Mouse (Mus musculus) kidney, postnatal 0 days (tissue): ENCODE measurements at regions not wholly inside any gene's neighbourhood (a gene's known extent, or its start where the extent isn't known, plus 50 kb on each side); places are given as distances from the start of the nearest gene placed in this dataset.

Experiments used
- ATAC-seq: fragments of 200-750 bp; cut with Nextera tagmentation; replicated peaks from 2 replicates; pipeline ENCODE4 v1.8.0; 2017; ENCODE audit warnings: low read depth, moderate number of reproducible peaks, moderate TSS enrichment, moderate library complexity; ENCODE audit not compliant: low FRiP score
- DNase-seq: peaks from one replicate; pipeline ENCODE4 v3.0.0-alpha.2; 2016; ENCODE audit warnings: low spot score
- H3K27ac ChIP-seq: fragments of 300-500 bp; sonication (generic); 2 replicates; pipeline ENCODE4 v1.5.1; 2014; ENCODE audit warnings: mild to moderate bottlenecking
- H3K27me3 ChIP-seq: fragments of 300-500 bp; sonication (generic); 2 replicates; pipeline ENCODE4 v1.6.1; 2014; ENCODE audit warnings: low read length, mixed read lengths; ENCODE audit not compliant: insufficient read depth
- H3K36me3 ChIP-seq: fragments of 300-500 bp; sonication (generic); 2 replicates; pipeline ENCODE4 v1.6.1; 2014; ENCODE audit warnings: low read length, mixed read lengths; ENCODE audit not compliant: insufficient read depth
- H3K4me1 ChIP-seq: fragments of 300-500 bp; sonication (generic); replicated peaks from 2 replicates; pipeline ENCODE4 v1.6.1; 2014; ENCODE audit warnings: antibody characterized with exemption, low read length, mixed read lengths; ENCODE audit not compliant: insufficient read depth
- H3K4me2 ChIP-seq: fragments of 300-500 bp; sonication (generic); 2 replicates; pipeline ENCODE4 v1.6.1; 2014; ENCODE audit warnings: mild to moderate bottlenecking, low read length, moderate library complexity, mixed read lengths
- H3K4me3 ChIP-seq: fragments of 300-500 bp; sonication (generic); replicated peaks from 2 replicates; pipeline ENCODE4 v1.5.1; 2014; ENCODE audit warnings: low read depth, low read length
- H3K9ac ChIP-seq: fragments of 300-500 bp; sonication (generic); 2 replicates; pipeline ENCODE4 v1.6.1; 2014; ENCODE audit warnings: low read depth, low read length
- H3K9me3 ChIP-seq: fragments of 300-500 bp; sonication (generic); replicated peaks from 2 replicates; pipeline ENCODE4 v1.6.1; 2016; ENCODE audit warnings: low read length, inconsistent platforms, mixed read lengths
- CTCF ChIP-seq: IDR thresholded peaks from 2 replicates; pipeline ENCODE4 v1.5.1; 2016; ENCODE audit warnings: antibody characterized with exemption, low read depth, mild to moderate bottlenecking, moderate library complexity
- WGBS: fragments of 180-500 bp; shearing (Covaris S2); extraction: QIAGEN DNeasy Blood & Tissue Kit; methylation state at CpG from one replicate; pipeline ENCODE4 v1.1.7; 2014; 5-methylcytosine and 5-hydroxymethylcytosine counted together

GRCm38 (mm10) chr4:81925611-81926010 lies 483.0 kb upstream of the Mpdz start:
- H3K4me1 ChIP-seq, result no peaks in the 10 kb centered on the region
- H3K4me3 ChIP-seq, result no peak overlapping the region
- no peak for TF ChIP-seq CTCF
- H3K9me3 ChIP-seq, result no peaks in the 10 kb centered on the region
- no peak overlapping the region for H3K9ac ChIP-seq
- no peaks in the 10 kb centered on the region for H3K27me3 ChIP-seq
- WGBS, result 51% methylated on average over 2 of the region's 2 CpGs
- DNase-seq (no peak), ATAC-seq (no peak)
- H3K27ac ChIP-seq, result no peak overlapping the region
- H3K4me2 ChIP-seq, result no peak overlapping the region
- no peaks in the 10 kb centered on the region for H3K36me3 ChIP-seq

GRCm38 (mm10) chr4:81924120-81924519 lies 481.5 kb upstream of the Mpdz start:
- Histone ChIP-seq H3K4me1 (no peaks in the 10 kb centered on the region), H3K9me3 (no peaks in the 10 kb centered on the region), H3K4me3 (no peak overlapping the region), H3K36me3 (no peaks in the 10 kb centered on the region), H3K27ac (no peak overlapping the region), H3K27me3 (no peaks in the 10 kb centered on the region), H3K4me2 (no peak overlapping the region), H3K9ac (no peak overlapping the region)
- 90% methylated on average over 1 of the region's 1 CpGs for WGBS
- ATAC-seq (no peak), DNase-seq (no peak)
- peak; percentile 38; the same call in 1 of the 2 replicates for TF ChIP-seq CTCF

GRCm38 (mm10) chr4:81922876-81923275 lies 480.3 kb upstream of the Mpdz start:
- Histone ChIP-seq H3K27ac (no peak overlapping the region), H3K4me2 (no peak overlapping the region), H3K27me3 (no peaks in the 10 kb centered on the region), H3K4me1 (no peaks in the 10 kb centered on the region), H3K9ac (no peak overlapping the region), H3K36me3 (no peaks in the 10 kb centered on the region), H3K9me3 (no peaks in the 10 kb centered on the region), H3K4me3 (no peak overlapping the region)
- no peak for ATAC-seq
- TF ChIP-seq CTCF, result no peak
- 72% methylated on average over 3 of the region's 3 CpGs for WGBS
- DNase-seq, result no peak

- no peak overlapping the region for H3K4me2 ChIP-seq
- H3K4me3 ChIP-seq, result no peak overlapping the region
- 88% methylated on average over 2 of the region's 2 CpGs for WGBS
- no peaks in the 10 kb centered on the region for H3K27me3 ChIP-seq
- no peak overlapping the region for H3K27ac ChIP-seq
- no peak overlapping the region for H3K9ac ChIP-seq
- no peak for DNase-seq
- no peaks in the 10 kb centered on the region for H3K4me1 ChIP-seq
- H3K9me3 ChIP-seq, result no peaks in the 10 kb centered on the region
- H3K36me3 ChIP-seq, result no peaks in the 10 kb centered on the region
- TF ChIP-seq CTCF, result no peak
- ATAC-seq, result no peak
These were observed 472.4 kb upstream of the Mpdz start for GRCm38 (mm10) chr4:81914971-81915370.

- 53% methylated on average over 10 of the region's 10 CpGs for WGBS
- Histone ChIP-seq H3K4me2 (no peak overlapping the region), H3K4me3 (no peak overlapping the region), H3K9ac (no peak overlapping the region), H3K9me3 (no peaks in the 10 kb centered on the region), H3K36me3 (no peaks in the 10 kb centered on the region), H3K4me1 (no peaks in the 10 kb centered on the region), H3K27me3 (no peaks in the 10 kb centered on the region), H3K27ac (no peak overlapping the region)
- DNase-seq (no peak), ATAC-seq (no peak)
- no peak for TF ChIP-seq CTCF
These were observed 470.7 kb upstream of the Mpdz start for GRCm38 (mm10) chr4:81913296-81913695.

- no peaks in the 10 kb centered on the region for H3K9me3 ChIP-seq
- H3K4me3 ChIP-seq, result no peak overlapping the region
- 76% methylated on average over 1 of the region's 1 CpGs for WGBS
- ATAC-seq, result no peak
- DNase-seq, result no peak
- H3K9ac ChIP-seq, result no peak overlapping the region
- no peaks in the 10 kb centered on the region for H3K27me3 ChIP-seq
- no peaks in the 10 kb centered on the region for H3K36me3 ChIP-seq
- TF ChIP-seq CTCF, result no peak
- H3K4me1 ChIP-seq, result no peaks in the 10 kb centered on the region
- no peak overlapping the region for H3K27ac ChIP-seq
- no peak overlapping the region for H3K4me2 ChIP-seq
These were observed 470.0 kb upstream of the Mpdz start for GRCm38 (mm10) chr4:81912653-81913052.

GRCm38 (mm10) chr4:81899961-81900540 lies 457.4 kb upstream of the Mpdz start:
- no peaks in the 10 kb centered on the region for H3K9me3 ChIP-seq
- DNase-seq (no peak), ATAC-seq (no peak)
- no peaks in the 10 kb centered on the region for H3K4me1 ChIP-seq
- no peak overlapping the region for H3K4me2 ChIP-seq
- H3K9ac ChIP-seq, result no peak overlapping the region
- no peaks in the 10 kb centered on the region for H3K36me3 ChIP-seq
- no peak overlapping the region for H3K4me3 ChIP-seq
- no peaks in the 10 kb centered on the region for H3K27me3 ChIP-seq
- H3K27ac ChIP-seq, result no peak overlapping the region
- TF ChIP-seq CTCF, result no peak
- WGBS, result 73% methylated on average over 5 of the region's 5 CpGs
